Mouse (Mus musculus) neural tube, embryonic 14.5 days (tissue): ENCODE measurements around the gene Lgi4. TPM values are rescaled to one million over a fixed set of nuclear protein-coding genes. Genes with fewer than 3 reads are reported as not detected.
A peak's percentile ranks its signal among the peaks of the same experiment; 100 is the strongest.

Experiments
- ATAC-seq: fragments of 200-750 bp; cut with Nextera tagmentation; 2 replicates; pipeline ENCODE4 v1.8.0; 2017; ENCODE audit warnings: low read depth, mild to moderate bottlenecking, moderate TSS enrichment, moderate library complexity
- H3K27ac ChIP-seq: fragments of 300-500 bp; sonication (generic); 2 replicates; pipeline ENCODE4 v1.5.1; 2014; ENCODE audit warnings: low read depth, mild to moderate bottlenecking, control low read depth, low read length, moderate library complexity, mixed read lengths
- H3K27me3 ChIP-seq: fragments of 300-500 bp; sonication (generic); 2 replicates; pipeline ENCODE4 v1.6.1; 2014; ENCODE audit warnings: low read length; ENCODE audit not compliant: control insufficient read depth, insufficient read depth
- H3K36me3 ChIP-seq: fragments of 300-500 bp; sonication (generic); 2 replicates; pipeline ENCODE4 v1.6.1; 2014; ENCODE audit warnings: low read length, mixed read lengths; ENCODE audit not compliant: control insufficient read depth, insufficient read depth
- H3K4me1 ChIP-seq: fragments of 300-500 bp; sonication (generic); 2 replicates; pipeline ENCODE4 v1.6.1; 2014; ENCODE audit warnings: low read length; ENCODE audit not compliant: control insufficient read depth, insufficient read depth
- H3K4me2 ChIP-seq: fragments of 300-500 bp; sonication (generic); 2 replicates; pipeline ENCODE4 v1.6.1; 2014; ENCODE audit warnings: mild to moderate bottlenecking, low read depth, low read length, control low read depth
- H3K4me3 ChIP-seq: fragments of 300-500 bp; sonication (generic); 2 replicates; pipeline ENCODE4 v1.5.1; 2014; ENCODE audit warnings: low read depth, low read length, control low read depth, mixed read lengths
- H3K9ac ChIP-seq: fragments of 300-500 bp; sonication (generic); replicated peaks from 2 replicates; pipeline ENCODE4 v1.6.1; 2014; ENCODE audit warnings: low read depth, mild to moderate bottlenecking, control low read depth, low read length, mixed read lengths
- H3K9me3 ChIP-seq: fragments of 300-500 bp; sonication (generic); 2 replicates; pipeline ENCODE4 v1.6.1; 2016; ENCODE audit warnings: low read length; ENCODE audit not compliant: control insufficient read depth
- WGBS: fragments of 180-500 bp; shearing (Covaris S2); extraction: QIAGEN DNeasy Blood & Tissue Kit; methylation state at CpG from one replicate; pipeline ENCODE4 v1.1.7; 2014; 5-methylcytosine and 5-hydroxymethylcytosine counted together
- polyA plus RNA-seq: library from polyadenylated mRNA; unstranded; fragments of >200 nt; fragmentation: Nextera tagmentation; extraction: Ambion mirVana; gene quantifications from 2 replicates; pipeline ENCODE4 v1.2.1, GENCODE M21; 2014

The Lgi4 gene
- polyA plus RNA-seq, 1 experiment from 2014 or later, result not detected

DNA sequence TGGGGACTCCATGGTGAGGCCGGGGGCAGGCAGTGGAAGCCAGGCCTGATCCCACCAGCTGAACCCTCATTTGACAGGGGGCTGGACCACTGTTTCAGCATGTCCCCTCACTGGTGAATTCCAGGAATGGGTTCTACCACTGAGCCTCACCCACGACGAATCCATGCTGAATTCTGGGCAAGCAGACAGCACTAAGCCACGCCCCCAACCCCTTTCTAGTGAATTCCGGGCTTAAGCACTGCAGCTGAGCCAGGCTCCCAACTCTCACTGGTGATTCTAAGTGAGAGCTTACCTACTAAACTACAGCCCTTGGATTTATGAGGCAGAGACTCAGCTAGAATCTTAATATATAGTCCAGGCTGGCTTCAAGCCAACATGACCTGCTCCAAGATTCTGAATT is 8.7 kb downstream of the Lgi4 start:
- WGBS, result 45% methylated on average over 5 of the region's 5 CpGs
- Histone ChIP-seq H3K4me1 (no peaks in the 10 kb centered on the region), H3K36me3 (no peaks in the 10 kb centered on the region), H3K9me3 (no peaks in the 10 kb centered on the region), H3K9ac (no peak overlapping the region), H3K27me3 (no peaks in the 10 kb centered on the region), H3K4me2 (no peak overlapping the region), H3K4me3 (no peak overlapping the region), H3K27ac (no peak overlapping the region)
- no peak for ATAC-seq

DNA sequence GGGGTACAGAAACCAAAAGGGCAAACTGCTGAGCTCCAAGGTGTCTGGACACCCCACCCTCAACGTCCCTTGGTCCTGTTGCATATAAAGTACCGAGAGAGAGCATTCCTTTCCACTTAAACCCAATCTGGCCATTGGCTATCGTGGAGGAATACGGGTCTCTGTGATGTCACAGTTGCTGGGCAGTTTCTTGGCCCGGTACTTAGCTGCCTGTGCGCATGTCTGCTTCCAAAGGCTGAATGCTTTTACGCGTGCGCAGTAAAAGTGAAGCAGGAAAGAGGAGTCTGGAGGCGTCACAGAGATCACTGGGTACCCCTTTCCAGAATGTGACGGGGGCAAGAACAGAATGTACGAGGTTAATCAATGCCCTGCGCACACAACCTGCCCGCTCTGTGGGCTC is 10.3 kb downstream of the Lgi4 start:
- Histone ChIP-seq H3K9me3 (no peaks in the 10 kb centered on the region), H3K4me2 (no peak overlapping the region), H3K9ac (no peak overlapping the region), H3K36me3 (no peaks in the 10 kb centered on the region), H3K4me1 (no peaks in the 10 kb centered on the region), H3K27me3 (no peaks in the 10 kb centered on the region), H3K27ac (no peak overlapping the region), H3K4me3 (no peak overlapping the region)
- WGBS, result 82% methylated on average over 14 of the region's 14 CpGs
- no peak for ATAC-seq

DNA sequence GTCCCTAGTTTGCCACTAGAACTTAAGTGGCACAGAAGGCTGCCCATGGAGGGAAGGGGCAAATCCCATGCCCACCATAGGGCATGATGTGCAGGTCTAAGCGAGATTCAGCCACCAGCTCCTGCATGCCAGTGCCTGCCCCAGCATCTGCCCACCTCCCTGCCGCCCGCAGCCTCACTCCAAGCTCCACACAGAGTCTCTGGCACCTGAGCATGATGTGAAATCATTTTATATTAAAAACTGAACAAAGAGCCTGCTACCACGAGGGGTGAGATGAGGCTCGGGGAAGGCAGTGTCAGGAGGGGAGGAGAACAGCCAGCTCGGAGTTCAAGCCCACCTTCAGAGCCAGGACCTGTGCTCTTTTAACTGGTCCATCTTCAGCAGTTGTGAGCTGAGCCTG is 11.2 kb downstream of the Lgi4 start:
- H3K4me1 ChIP-seq, result no peaks in the 10 kb centered on the region
- no peak overlapping the region for H3K4me2 ChIP-seq
- H3K9ac ChIP-seq, result no peak overlapping the region
- H3K36me3 ChIP-seq, result no peaks in the 10 kb centered on the region
- ATAC-seq, result no peak
- H3K4me3 ChIP-seq, result no peak overlapping the region
- H3K27ac ChIP-seq, result no peak overlapping the region
- no peaks in the 10 kb centered on the region for H3K27me3 ChIP-seq
- no peaks in the 10 kb centered on the region for H3K9me3 ChIP-seq
- WGBS, result 90% methylated on average over 6 of the region's 6 CpGs

DNA sequence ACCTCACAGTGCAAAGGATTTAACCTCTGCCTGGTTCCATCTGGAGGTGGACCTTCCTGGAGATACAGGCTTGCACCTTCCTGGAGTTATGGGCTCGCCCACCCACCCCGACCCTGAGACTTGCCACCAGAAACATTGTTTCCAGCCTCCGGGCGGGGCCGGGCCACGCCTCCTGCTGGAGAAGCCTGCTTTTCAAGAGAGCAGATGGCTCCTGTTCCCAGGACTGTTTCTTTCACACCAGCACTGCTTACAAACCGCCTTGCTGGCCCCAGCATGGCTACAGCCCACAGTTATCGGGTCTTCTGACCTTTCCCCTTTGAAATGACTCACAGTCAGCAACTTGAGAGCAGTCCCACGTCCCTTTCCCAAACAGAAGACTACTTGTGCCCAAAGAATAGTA is 13.2 kb downstream of the Lgi4 start:
- Histone ChIP-seq H3K4me1 (no peaks in the 10 kb centered on the region), H3K36me3 (no peaks in the 10 kb centered on the region), H3K27me3 (no peaks in the 10 kb centered on the region), H3K9me3 (no peaks in the 10 kb centered on the region), H3K4me3 (no peak overlapping the region), H3K9ac (no peak overlapping the region), H3K27ac (no peak overlapping the region), H3K4me2 (no peak overlapping the region)
- whole genome bisulfite sequencing, result 39% methylated on average over 9 of the region's 9 CpGs
- no peak for ATAC-seq

DNA sequence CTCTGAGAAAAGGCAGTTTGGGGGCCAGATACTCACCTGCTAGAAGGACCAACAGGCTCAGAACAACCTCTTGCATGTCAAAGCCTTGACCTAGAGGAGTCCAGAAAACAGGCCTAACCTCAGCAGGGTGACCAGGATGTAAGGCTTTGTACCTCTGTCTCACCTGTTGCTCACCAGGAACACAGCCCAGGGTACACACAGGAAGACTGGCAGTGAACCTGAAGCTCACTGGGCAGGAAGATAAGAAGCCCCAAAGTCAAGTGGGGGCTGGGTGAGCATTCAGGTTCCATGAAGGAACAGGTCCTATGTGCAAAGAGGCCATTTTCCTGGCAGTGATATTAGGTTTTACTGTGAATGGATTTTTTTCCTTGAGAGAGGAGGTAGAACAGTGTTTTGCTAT is 14.4 kb downstream of the Lgi4 start:
- no peak overlapping the region for H3K4me2 ChIP-seq
- no peak overlapping the region for H3K4me3 ChIP-seq
- no peak for ATAC-seq
- H3K27me3 ChIP-seq, result no peaks in the 10 kb centered on the region
- H3K9me3 ChIP-seq, result no peaks in the 10 kb centered on the region
- no peak overlapping the region for H3K27ac ChIP-seq
- no peaks in the 10 kb centered on the region for H3K36me3 ChIP-seq
- no peaks in the 10 kb centered on the region for H3K4me1 ChIP-seq
- no peak overlapping the region for H3K9ac ChIP-seq

DNA sequence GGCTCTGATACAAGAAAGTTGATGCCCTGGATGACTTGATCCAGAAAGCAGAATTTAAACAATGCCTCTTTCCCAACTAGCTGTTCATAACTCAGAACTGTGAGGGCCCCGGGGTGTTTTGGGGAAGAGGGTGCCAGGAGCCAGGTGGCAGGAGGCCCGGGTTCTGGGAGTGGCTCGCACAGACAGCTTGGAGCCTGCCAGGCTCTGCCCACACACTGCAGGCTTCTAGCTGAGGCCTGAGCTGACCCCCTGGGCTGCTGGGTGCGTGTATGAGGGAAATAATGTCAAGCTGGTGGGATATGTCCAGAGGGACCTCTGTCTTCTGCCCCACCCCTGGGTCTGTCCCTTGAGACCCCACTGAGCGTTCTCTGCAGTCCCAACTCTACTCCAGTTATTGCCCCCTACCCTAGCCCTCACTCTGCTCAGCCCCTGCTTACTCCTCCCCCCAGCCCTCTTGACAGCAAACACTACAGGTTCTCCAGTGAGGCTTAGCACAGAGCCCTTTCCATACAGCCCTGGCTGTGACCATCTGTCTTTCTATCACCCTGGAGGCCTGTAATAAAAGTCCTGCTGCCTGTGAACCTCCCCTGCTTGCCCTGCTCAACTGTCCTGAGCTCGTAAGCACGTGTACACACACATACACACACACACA is 15.0 kb downstream of the Lgi4 start:
- H3K4me1 ChIP-seq, result no peaks in the 10 kb centered on the region
- H3K4me2 ChIP-seq, result no peak overlapping the region
- no peak for ATAC-seq
- H3K27ac ChIP-seq, result no peak overlapping the region
- no peaks in the 10 kb centered on the region for H3K27me3 ChIP-seq
- WGBS, result 45% methylated on average over 7 of the region's 7 CpGs
- H3K4me3 ChIP-seq, result no peak overlapping the region
- no peaks in the 10 kb centered on the region for H3K36me3 ChIP-seq
- H3K9ac ChIP-seq, result no peak overlapping the region
- no peaks in the 10 kb centered on the region for H3K9me3 ChIP-seq

DNA sequence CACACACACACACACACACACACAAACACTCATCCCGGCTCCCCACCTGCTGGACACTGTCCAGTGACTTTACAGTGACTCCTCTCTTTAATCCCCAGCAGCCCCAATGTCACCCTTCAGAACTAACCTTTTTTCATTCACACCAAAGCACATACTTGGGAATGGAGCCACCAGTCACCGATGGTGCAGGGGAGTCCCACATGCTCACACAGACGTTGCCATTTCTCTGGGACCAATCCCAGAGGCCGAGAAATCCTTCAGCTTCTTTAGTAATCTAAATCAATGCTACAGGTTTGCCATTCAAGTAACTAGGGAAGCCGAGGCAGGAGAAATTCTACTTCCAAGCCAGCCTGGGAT is 15.5 kb downstream of the Lgi4 start:
- H3K36me3 ChIP-seq, result no peaks in the 10 kb centered on the region
- no peaks in the 10 kb centered on the region for H3K4me1 ChIP-seq
- no peak overlapping the region for H3K4me3 ChIP-seq
- H3K4me2 ChIP-seq, result no peak overlapping the region
- ATAC-seq, result no peak
- no peak overlapping the region for H3K27ac ChIP-seq
- 73% methylated on average over 5 of the region's 5 CpGs for WGBS
- no peaks in the 10 kb centered on the region for H3K27me3 ChIP-seq
- no peak overlapping the region for H3K9ac ChIP-seq
- no peaks in the 10 kb centered on the region for H3K9me3 ChIP-seq

DNA sequence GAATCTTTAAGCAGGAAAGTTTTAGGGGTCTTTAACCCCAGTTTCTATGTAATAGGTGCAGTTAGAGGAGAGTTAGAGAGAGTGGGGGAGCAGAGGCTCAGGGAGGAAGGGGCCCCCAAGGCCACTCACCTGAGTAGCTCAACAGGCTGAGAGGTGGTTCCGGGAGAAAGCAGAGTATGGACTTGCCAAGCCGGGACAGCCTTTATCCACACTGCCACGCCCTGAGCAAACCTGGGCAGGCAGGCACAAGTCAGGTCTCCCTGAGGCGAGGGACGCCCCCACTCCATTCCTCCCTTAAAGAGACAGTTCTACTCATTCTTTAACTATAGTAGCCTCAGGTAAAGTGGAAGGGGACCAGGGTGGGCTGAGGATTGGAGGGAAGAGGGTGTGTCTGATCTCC is 17.4 kb downstream of the Lgi4 start, which contains the start of gene Fxyd3:
Fxyd3 (minus strand) TSS at position 213 of the 400 bp plus-strand sequence.
- Histone ChIP-seq H3K4me3 (no peak within 1 kb of the TSS), H3K27me3 (no peaks in the 10 kb centered on the region), H3K4me2 (no peak within 1 kb of the TSS), H3K9ac (no peak within 1 kb of the TSS), H3K27ac (no peak within 1 kb of the TSS), H3K4me1 (no peaks in the 10 kb centered on the region), H3K36me3 (no peaks in the 10 kb centered on the region), H3K9me3 (no peaks in the 10 kb centered on the region)
- WGBS, result 57% methylated on average over 5 of the region's 5 CpGs
- no peak for ATAC-seq

DNA sequence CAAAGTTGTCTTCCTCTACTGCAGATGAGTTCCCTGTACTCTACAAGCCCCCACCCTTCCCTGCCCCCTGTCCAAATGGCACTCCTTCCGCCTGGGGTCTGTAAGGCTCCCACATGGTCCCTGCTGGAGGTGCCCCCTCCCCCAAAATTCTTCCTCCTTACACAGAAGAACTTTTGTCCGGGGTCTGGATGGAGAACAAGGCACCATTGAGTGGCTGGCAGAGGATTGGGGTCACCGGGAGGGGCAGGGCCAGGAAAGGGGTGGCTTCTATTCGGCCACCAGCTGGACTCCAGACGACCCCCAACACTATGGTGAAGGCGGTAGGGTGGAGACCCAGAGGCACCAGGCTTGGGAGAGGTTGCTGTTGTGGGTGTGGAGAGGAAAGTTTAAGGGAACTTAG is 18.3 kb downstream of the Lgi4 start:
- no peaks in the 10 kb centered on the region for H3K4me1 ChIP-seq
- 42% methylated on average over 6 of the region's 6 CpGs for WGBS
- H3K4me3 ChIP-seq, result no peak overlapping the region
- H3K9ac ChIP-seq, result no peak overlapping the region
- H3K27ac ChIP-seq, result no peak overlapping the region
- peak; percentile 42; the same call in 1 of the 2 replicates for ATAC-seq
- H3K27me3 ChIP-seq, result no peaks in the 10 kb centered on the region
- H3K4me2 ChIP-seq, result no peak overlapping the region
- no peaks in the 10 kb centered on the region for H3K9me3 ChIP-seq
- no peaks in the 10 kb centered on the region for H3K36me3 ChIP-seq
